ENCODE assay signal across 8 mouse cellular contexts in genomic region chr1:69790337-69791250, GRCm38 (mm10). TPM values are rescaled to one million over a fixed set of nuclear protein-coding genes. Genes with fewer than 3 reads are reported as not detected.
DNase-seq lines count a peak whose midpoint lies in the region; ATAC-seq and TF ChIP-seq lines count a peak whose summit lies in the region.

No protein-coding gene starts in this region.

- WGBS in forebrain, embryonic 13.5 days, result 15% methylated on average over 28 of the region's 28 CpGs
- WGBS in hindbrain, embryonic 11.5 days, result 31% methylated on average over 28 of the region's 28 CpGs
- 36% methylated on average over 28 of the region's 28 CpGs for WGBS in lung, postnatal 0 days

- no peak overlapping the region for H3K27ac ChIP-seq in forebrain, embryonic 13.5 days
- H3K27ac ChIP-seq in hindbrain, embryonic 11.5 days (ENCODE audit: low read depth, low read length), result no peak overlapping the region
- no peak overlapping the region for H3K27ac ChIP-seq in lung, postnatal 0 days (ENCODE audit: low read length)

- peaks cover 5% of the 10 kb centered on the region; the same call in 1 of the 2 replicates for H3K4me1 ChIP-seq in forebrain, embryonic 13.5 days
- H3K4me1 ChIP-seq in hindbrain, embryonic 11.5 days (replicated peaks; ENCODE audit: control insufficient read depth, insufficient read depth, low read length), result no peaks in the 10 kb centered on the region
- no peaks in the 10 kb centered on the region for H3K4me1 ChIP-seq in lung, postnatal 0 days (ENCODE audit: insufficient read depth, low read depth, low read length)

- no peak for ATAC-seq in Patski
- peak; percentile 87 for ATAC-seq in forebrain, embryonic 13.5 days
- peak; percentile 79 for ATAC-seq in hindbrain, embryonic 11.5 days (ENCODE audit: low FRiP score)
- no peak for ATAC-seq in lung, postnatal 0 days
- ATAC-seq in monocyte, adult 5-6 weeks (replicated peaks; ENCODE audit: insufficient number of reproducible peaks, low FRiP score, low TSS enrichment, poor library complexity, severe bottlenecking), result no peak

- H3K4me3 ChIP-seq in forebrain, embryonic 13.5 days, result peak overlapping the region; percentile 30
- peak overlapping the region; percentile 19; the same call in 1 of the 2 replicates for H3K4me3 ChIP-seq in hindbrain, embryonic 11.5 days (ENCODE audit: low read depth, low read length)
- H3K4me3 ChIP-seq in lung, postnatal 0 days (ENCODE audit: low read depth, low read length), result peak overlapping the region; percentile 12; the same call in 1 of the 2 replicates

- H3K4me2 ChIP-seq in forebrain, embryonic 13.5 days, result peak overlapping the region; percentile 62
- H3K4me2 ChIP-seq in hindbrain, embryonic 11.5 days (replicated peaks; ENCODE audit: low read depth, low read length), result peak overlapping the region; percentile 32
- H3K4me2 ChIP-seq in lung, postnatal 0 days (replicated peaks; ENCODE audit: low read depth, low read length), result peak overlapping the region; percentile 46

- TF ChIP-seq CTCF in Patski (IDR thresholded peaks at IDR 0.05), result peak; percentile 78
- TF ChIP-seq CTCF in lung, postnatal 0 days (IDR thresholded peaks at IDR 0.05), result peak; percentile 76

- TF ChIP-seq EP300 in lung, postnatal 0 days (IDR thresholded peaks at IDR 0.05), result no peak

- CTCF ChIA-PET in Patski (lab: Charles Lee), result no interaction called here

- DNase-seq in Patski (ENCODE audit: low read depth, low spot score), result no peak
- peak; percentile 59 for DNase-seq in c-Kit-positive CD71-positive TER-119-negative erythroid progenitor cells, embryonic 14.5 days (ENCODE audit: low read depth)
- peak; percentile 87 for DNase-seq in hindbrain, embryonic 11.5 days (ENCODE audit: low spot score)
- peak; percentile 42 for DNase-seq in layer of hippocampus, adult 9-11 months
- DNase-seq in lung, postnatal 0 days (ENCODE audit: low spot score), result peak; percentile 77
- peak; percentile 89 for DNase-seq in retina, embryonic 14.5 days (ENCODE audit: low spot score)

- H3K27me3 ChIP-seq in Patski, result peaks cover 31% of the 10 kb centered on the region
- no peaks in the 10 kb centered on the region for H3K27me3 ChIP-seq in forebrain, embryonic 13.5 days
- no peaks in the 10 kb centered on the region for H3K27me3 ChIP-seq in hindbrain, embryonic 11.5 days (ENCODE audit: control insufficient read depth, insufficient read depth, low read length)
- H3K27me3 ChIP-seq in lung, postnatal 0 days (replicated peaks; ENCODE audit: insufficient read depth, low read length), result no peaks in the 10 kb centered on the region

- in situ Hi-C loops in Patski (cut with MboI; ENCODE audit: low pct_unique_long_range_greater_than_20kb), result loop anchor here (10.0 to 25.0 kb wide), 3 partner anchors 472 to 1744 kb away; no protein-coding TSS in a partner anchor

- no peaks in the 10 kb centered on the region for H3K36me3 ChIP-seq in forebrain, embryonic 13.5 days (ENCODE audit: poor library complexity, severe bottlenecking)
- H3K36me3 ChIP-seq in hindbrain, embryonic 11.5 days (ENCODE audit: control insufficient read depth, insufficient read depth, low read length), result no peaks in the 10 kb centered on the region
- H3K36me3 ChIP-seq in lung, postnatal 0 days (ENCODE audit: insufficient read depth, low read length), result no peaks in the 10 kb centered on the region

- POLR2A ChIA-PET in Patski (lab: Charles Lee), result no interaction called here

- H3K9me3 ChIP-seq in forebrain, embryonic 13.5 days (replicated peaks), result no peaks in the 10 kb centered on the region
- H3K9me3 ChIP-seq in hindbrain, embryonic 11.5 days (ENCODE audit: control insufficient read depth, low read length), result no peaks in the 10 kb centered on the region
- H3K9me3 ChIP-seq in lung, postnatal 0 days (ENCODE audit: low read length), result no peaks in the 10 kb centered on the region

- peak overlapping the region; percentile 41 for H3K9ac ChIP-seq in forebrain, embryonic 13.5 days
- H3K9ac ChIP-seq in hindbrain, embryonic 11.5 days (ENCODE audit: low read depth, low read length), result no peak overlapping the region
- H3K9ac ChIP-seq in lung, postnatal 0 days (replicated peaks; ENCODE audit: low read depth), result no peak overlapping the region

RNA-seq across cellular contexts. Expression of gene Spag16, which starts 36.2 kb away (rescaled TPM):
- not detected for polyA plus RNA-seq in Patski (2021)
- 0.85 and 1.8 TPM in 2 replicates for polyA plus RNA-seq in forebrain, embryonic 13.5 days (2015; fragmentation: Nextera tagmentation; extraction: Ambion mirVana)
- 3.9 and 4.5 TPM in 2 replicates for polyA plus RNA-seq in hindbrain, embryonic 11.5 days (2014; fragmentation: Nextera tagmentation; extraction: Ambion mirVana)
- 3.3 and 3.8 TPM in 2 replicates for polyA plus RNA-seq in lung, postnatal 0 days (2015; fragmentation: Nextera tagmentation; extraction: Ambion mirVana)
- not detected in 3 replicates for total RNA-seq in monocyte, adult 5-6 weeks (2017)

Comparison
In these comparisons a context has a peak if more than half of its experiments do, and no peak if none do; other contexts are left out.
1. ATAC-seq: peak in forebrain, embryonic 13.5 days (single experiment) and hindbrain, embryonic 11.5 days (single experiment); none in Patski (single experiment), lung, postnatal 0 days (single experiment) and monocyte, adult 5-6 weeks (single experiment).
2. Peak in every context shown above with its lines, with median percentiles within 50 percentile points of each other: H3K4me2 ChIP-seq and H3K4me3 ChIP-seq.